Mouse (Mus musculus) C2C12 (cell line): Measurements from ENCODE around the gene Armcx6. TPM values are rescaled to one million over a fixed set of nuclear protein-coding genes. Genes with fewer than 3 reads are reported as not detected.
A peak's percentile ranks its signal among the peaks of the same experiment; 100 is the strongest.

ENCODE experiments used
- H3K27me3 ChIP-seq: one replicate; pipeline ENCODE4 v1.6.1; 2011; ENCODE audit not compliant: control insufficient read depth, insufficient read depth, insufficient read length
- H3K36me3 ChIP-seq: one replicate; pipeline ENCODE4 v1.6.1; 2011; ENCODE audit not compliant: control insufficient read depth, insufficient read depth
- H3K4me3 ChIP-seq: one replicate; pipeline ENCODE4 v1.5.1; 2011; ENCODE audit warnings: mild to moderate bottlenecking, control low read depth; ENCODE audit not compliant: poor library complexity, insufficient read depth, severe bottlenecking
- H3K79me2 ChIP-seq: one replicate; pipeline ENCODE4 v1.6.1; 2011; ENCODE audit not compliant: control insufficient read depth, insufficient read depth
- H3K79me3 ChIP-seq: one replicate; pipeline ENCODE4 v1.6.1; 2011; ENCODE audit warnings: low read depth, control low read depth
- H3ac ChIP-seq: one replicate; pipeline ENCODE3; 2011; ENCODE audit warnings: low read depth; ENCODE audit not compliant: control insufficient read depth, insufficient read length
- CEBPB ChIP-seq: IDR thresholded peaks from one replicate; pipeline ENCODE4 v1.6.1; 2011; ENCODE audit warnings: low read depth, mild to moderate bottlenecking, control low read depth, moderate library complexity
- CTCF ChIP-seq: IDR thresholded peaks from one replicate; pipeline ENCODE4 v1.5.1; 2011; ENCODE audit not compliant: control insufficient read depth, insufficient read depth, insufficient read length
- FOSL1 ChIP-seq: IDR thresholded peaks from one replicate; pipeline ENCODE4 v1.8.0; 2011; ENCODE audit warnings: mild to moderate bottlenecking, low read length; ENCODE audit not compliant: poor library complexity, insufficient read depth, severe bottlenecking
- MAX ChIP-seq: IDR thresholded peaks from one replicate; pipeline ENCODE4 v1.6.1; 2011; ENCODE audit warnings: mild to moderate bottlenecking, control low read depth
- MYOD1 ChIP-seq: IDR thresholded peaks from one replicate; pipeline ENCODE4 v1.6.1; 2011; ENCODE audit warnings: low read depth; ENCODE audit not compliant: control insufficient read depth, insufficient read length
- MYOG ChIP-seq: IDR thresholded peaks from one replicate; pipeline ENCODE4 v1.6.1; 2011; ENCODE audit not compliant: control insufficient read depth, insufficient read length; ENCODE audit errors: extremely low read depth
- USF1 ChIP-seq: IDR thresholded peaks from one replicate; pipeline ENCODE4 v1.6.1; 2011; ENCODE audit warnings: low read depth, mild to moderate bottlenecking, control low read depth, moderate library complexity
- polyA plus RNA-seq: library from polyadenylated mRNA; unstranded; fragments of >200 nt; fragmentation: generic; extraction: Trizol; gene quantifications from one replicate; pipeline ENCODE4 v1.2.1, GENCODE M21; 2012; ENCODE audit warnings: missing spikeins

The Armcx6 gene
- polyA plus RNA-seq, 1 experiment: 6.0 TPM

DNA sequence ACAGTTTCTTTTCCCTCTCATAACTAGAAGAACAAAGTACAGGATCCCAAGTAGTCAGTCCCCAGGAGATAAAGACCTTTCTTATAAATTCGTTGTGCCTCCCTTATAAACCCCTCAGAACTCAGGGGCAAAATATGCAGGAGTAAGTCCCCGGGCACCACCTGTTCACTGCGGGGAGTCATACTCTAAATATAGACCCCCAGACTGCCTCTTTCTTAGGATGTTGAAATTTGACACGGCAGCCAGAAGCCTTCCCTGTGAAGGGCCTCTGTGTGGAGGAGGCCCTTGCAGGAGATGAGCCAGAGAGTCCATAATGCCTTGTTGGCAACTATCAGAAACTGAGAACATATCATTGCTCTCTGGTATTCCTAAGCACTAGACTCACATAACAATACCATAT, 1.4 kb upstream of the Armcx6 start:
- Histone ChIP-seq H3K4me3 (no peak overlapping the region), H3K36me3 (no peaks in the 10 kb centered on the region), H3K79me3 (no peaks in the 10 kb centered on the region), H3K79me2 (no peaks in the 10 kb centered on the region), H3ac (no peak overlapping the region), H3K27me3 (no peaks in the 10 kb centered on the region)
- no peak for TF ChIP-seq MAX
- TF ChIP-seq USF1: no peak
- TF ChIP-seq FOSL1: no peak
- peak; percentile 61 for TF ChIP-seq MYOD1
- no peak for TF ChIP-seq CTCF
- no peak for TF ChIP-seq CEBPB
- TF ChIP-seq MYOG: no peak

DNA sequence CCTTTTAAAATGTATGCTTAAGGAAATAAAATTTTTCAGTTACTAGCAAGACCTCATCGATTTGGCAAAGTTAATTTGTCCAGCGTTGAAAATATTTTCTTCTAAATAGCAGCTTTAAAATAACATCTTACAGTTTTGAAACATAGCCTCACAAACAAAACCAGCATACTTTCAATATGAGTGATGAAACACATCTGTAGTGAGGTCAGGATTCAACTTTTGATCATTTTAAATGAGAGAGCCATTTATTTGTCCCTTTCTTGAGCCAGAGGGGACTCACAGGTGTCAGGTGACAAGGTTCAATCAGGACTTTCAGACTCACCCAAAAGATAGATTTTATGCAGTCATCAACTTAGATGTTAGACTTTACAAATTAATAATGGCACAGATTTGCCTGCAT, 693 bp upstream of the Armcx6 start:
- Histone ChIP-seq H3K79me3 (no peaks in the 10 kb centered on the region), H3K27me3 (no peaks in the 10 kb centered on the region), H3K79me2 (no peaks in the 10 kb centered on the region), H3K4me3 (no peak overlapping the region), H3K36me3 (no peaks in the 10 kb centered on the region), H3ac (no peak overlapping the region)
- TF ChIP-seq CEBPB (no peak), MAX (no peak), FOSL1 (no peak), MYOG (no peak), USF1 (no peak), MYOD1 (no peak), CTCF (no peak)

DNA sequence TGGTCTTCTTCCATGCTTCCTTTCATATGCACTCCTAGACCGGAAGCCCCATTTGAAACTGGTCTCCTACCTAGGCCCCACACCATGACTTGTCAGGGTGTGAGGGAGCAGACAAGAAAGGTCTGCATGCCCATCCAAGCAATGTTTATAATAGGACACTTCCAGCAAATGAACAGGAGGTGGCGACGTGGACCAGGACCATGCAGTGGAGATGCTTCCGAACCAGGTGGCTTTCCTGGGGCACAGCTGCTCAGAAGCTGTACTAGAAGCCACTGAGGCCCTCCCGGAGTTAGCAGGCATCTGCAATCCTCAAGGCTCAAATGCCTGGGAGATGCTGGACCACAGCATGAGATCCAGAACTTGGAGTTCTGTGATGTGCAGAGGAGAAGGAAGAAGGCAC, 4.8 kb downstream of the Armcx6 start:
- Histone ChIP-seq H3K36me3 (no peaks in the 10 kb centered on the region), H3ac (no peak overlapping the region), H3K79me2 (no peaks in the 10 kb centered on the region), H3K27me3 (no peaks in the 10 kb centered on the region), H3K79me3 (no peaks in the 10 kb centered on the region), H3K4me3 (no peak overlapping the region)
- TF ChIP-seq CTCF: peak; percentile 66
- TF ChIP-seq FOSL1: no peak
- TF ChIP-seq CEBPB: no peak
- TF ChIP-seq MYOG: no peak
- TF ChIP-seq MAX: no peak
- TF ChIP-seq MYOD1: no peak

DNA sequence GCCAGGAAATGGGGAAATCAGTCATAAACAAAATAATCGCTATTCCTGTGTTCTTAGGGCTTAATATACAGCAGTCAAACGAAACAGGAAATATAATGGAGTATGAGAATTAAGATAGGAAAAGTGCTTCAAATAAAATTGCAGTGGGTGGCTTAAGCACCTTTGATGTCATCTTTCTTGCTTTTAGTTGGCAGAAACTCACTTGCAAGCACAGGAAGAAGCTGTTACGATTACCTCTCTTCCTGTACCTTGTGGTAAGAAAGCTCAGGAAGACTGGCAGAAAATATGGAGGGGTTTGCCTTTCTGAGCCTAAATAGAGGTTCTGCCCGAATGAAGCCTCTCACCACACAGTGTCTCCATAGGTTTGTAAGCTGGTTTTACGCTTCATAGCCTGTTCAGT, 9.4 kb downstream of the Armcx6 start:
- Histone ChIP-seq H3K4me3 (no peak overlapping the region), H3ac (no peak overlapping the region), H3K79me3 (no peaks in the 10 kb centered on the region), H3K79me2 (no peaks in the 10 kb centered on the region), H3K27me3 (no peaks in the 10 kb centered on the region), H3K36me3 (no peaks in the 10 kb centered on the region)
- TF ChIP-seq USF1 (no peak), MYOD1 (no peak), CTCF (no peak), MYOG (no peak), FOSL1 (no peak), CEBPB (no peak), MAX (no peak)

DNA sequence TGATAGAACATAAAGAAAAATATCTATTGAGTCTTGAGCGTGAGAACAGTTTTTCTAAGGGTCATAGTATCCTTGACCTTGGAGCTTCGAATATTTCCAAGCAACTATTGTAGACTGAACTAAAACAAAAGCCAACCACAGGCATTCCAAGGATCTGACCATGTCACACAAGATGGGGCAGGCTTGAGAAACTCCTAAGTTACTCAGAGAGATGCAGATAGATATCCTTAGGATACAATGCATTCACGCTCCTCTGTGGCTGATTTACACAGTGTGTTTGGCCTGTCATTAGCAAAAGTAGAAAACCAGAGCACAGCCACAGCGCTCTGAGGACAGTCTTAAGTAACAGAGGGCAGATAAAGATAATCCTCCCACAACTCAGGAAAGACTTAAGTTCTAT, 12.1 kb downstream of the Armcx6 start:
- H3K27me3 ChIP-seq: no peaks in the 10 kb centered on the region
- no peaks in the 10 kb centered on the region for H3K36me3 ChIP-seq
- TF ChIP-seq MAX (no peak), FOSL1 (no peak), MYOD1 (no peak)
- H3K79me3 ChIP-seq: no peaks in the 10 kb centered on the region
- no peaks in the 10 kb centered on the region for H3K79me2 ChIP-seq
- H3K4me3 ChIP-seq: no peak overlapping the region
- H3ac ChIP-seq: no peak overlapping the region

DNA sequence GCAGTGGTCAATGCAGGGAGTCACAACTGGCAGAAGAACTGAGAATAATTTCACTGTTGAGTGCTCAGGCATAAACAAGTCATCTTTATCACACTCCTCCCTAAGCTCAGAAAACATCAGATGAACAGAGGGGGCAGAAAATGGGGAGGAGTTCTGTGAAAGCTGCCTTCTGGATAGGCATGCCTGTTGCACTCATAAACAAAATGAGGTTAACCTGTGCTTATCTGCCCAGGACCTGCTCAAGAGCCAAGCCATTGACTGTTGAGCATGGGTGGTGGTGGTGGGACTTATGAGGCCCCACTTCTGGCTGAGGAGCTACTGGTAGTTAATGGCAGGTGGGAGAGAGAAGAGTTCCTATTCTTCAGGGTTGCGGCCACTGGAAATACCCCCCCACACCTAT, 13.4 kb downstream of the Armcx6 start:
- Histone ChIP-seq H3K79me2 (no peaks in the 10 kb centered on the region), H3K36me3 (no peaks in the 10 kb centered on the region), H3ac (no peak overlapping the region), H3K79me3 (no peaks in the 10 kb centered on the region), H3K4me3 (no peak overlapping the region), H3K27me3 (no peaks in the 10 kb centered on the region)
- TF ChIP-seq USF1: no peak
- no peak for TF ChIP-seq FOSL1
- no peak for TF ChIP-seq MYOD1
- TF ChIP-seq MAX: no peak
- TF ChIP-seq CTCF: no peak
- TF ChIP-seq MYOG: no peak
- TF ChIP-seq CEBPB: no peak
